Mouse (Mus musculus): ENCODE results near the gene Gm44805. TPM values are rescaled to one million over a fixed set of nuclear protein-coding genes. Genes with fewer than 3 reads are reported as not detected.
"Not testable (repeated sequence)": the region's sequence is repeated elsewhere in the genome, so short reads cannot be mapped to it uniquely, and the experiment has no call there.

Gm44805 gene
- polyA plus RNA-seq, 1 experiment from 2014 or later = 0.38 TPM

- Histone ChIP-seq H3K4me1 (ENCODE audit: control insufficient read depth, insufficient read depth, low read length) (peaks cover 35% of the 10 kb centered on the region), H3K9me3 (replicated peaks; ENCODE audit: control insufficient read depth, low read length) (no peaks in the 10 kb centered on the region), H3K4me2 (ENCODE audit: low read depth, low read length) (no peak overlapping the region), H3K4me3 (ENCODE audit: low read length) (no peak overlapping the region), H3K27me3 (ENCODE audit: control insufficient read depth, insufficient read depth, low read length) (no peaks in the 10 kb centered on the region), H3K9ac (ENCODE audit: low read length) (no peak overlapping the region), H3K36me3 (ENCODE audit: control insufficient read depth, insufficient read depth) (peaks cover 9% of the 10 kb centered on the region), H3K27ac (ENCODE audit: low read length) (peak overlapping the region; percentile 79)
- ATAC-seq (replicated peaks; ENCODE audit: extremely low read depth, insufficient read depth, low FRiP score) = no peak
- 63% methylated on average over 10 of the region's 10 CpGs for WGBS
Measured at GRCm38 (mm10) chr7:19694336-19695212, 13.4 kb upstream of the Gm44805 start.

- H3K27ac ChIP-seq (ENCODE audit: low read length) = peak overlapping the region; percentile 79
- peak; percentile 44 for ATAC-seq (replicated peaks; ENCODE audit: extremely low read depth, insufficient read depth, low FRiP score)
- H3K9ac ChIP-seq (ENCODE audit: low read length) = peak overlapping the region; percentile 45; the same call in 1 of the 2 replicates
- H3K9me3 ChIP-seq (replicated peaks; ENCODE audit: control insufficient read depth, low read length) = no peaks in the 10 kb centered on the region
- no peaks in the 10 kb centered on the region for H3K27me3 ChIP-seq (ENCODE audit: control insufficient read depth, insufficient read depth, low read length)
- peaks cover 9% of the 10 kb centered on the region for H3K36me3 ChIP-seq (ENCODE audit: control insufficient read depth, insufficient read depth)
- no peak overlapping the region for H3K4me2 ChIP-seq (ENCODE audit: low read depth, low read length)
- peaks cover 24% of the 10 kb centered on the region for H3K4me1 ChIP-seq (ENCODE audit: control insufficient read depth, insufficient read depth, low read length)
- 29% methylated on average over 10 of the region's 10 CpGs for WGBS
- no peak overlapping the region for H3K4me3 ChIP-seq (ENCODE audit: low read length)
Measured at GRCm38 (mm10) chr7:19693421-19693820, 12.2 kb upstream of the Gm44805 start.

- Histone ChIP-seq H3K4me3 (ENCODE audit: low read length) (no peak within 1 kb of the TSS), H3K4me1 (ENCODE audit: control insufficient read depth, insufficient read depth, low read length) (peaks cover 18% of the 10 kb centered on the region), H3K4me2 (ENCODE audit: low read depth, low read length) (no peak within 1 kb of the TSS), H3K9ac (ENCODE audit: low read length) (peak within 1 kb of the TSS; percentile 45; the same call in 1 of the 2 replicates), H3K36me3 (ENCODE audit: control insufficient read depth, insufficient read depth) (peaks cover 9% of the 10 kb centered on the region), H3K9me3 (replicated peaks; ENCODE audit: control insufficient read depth, low read length) (no peaks in the 10 kb centered on the region), H3K27ac (ENCODE audit: low read length) (peak within 1 kb of the TSS; percentile 58; the same call in 1 of the 2 replicates), H3K27me3 (ENCODE audit: control insufficient read depth, insufficient read depth, low read length) (no peaks in the 10 kb centered on the region)
- no peak for ATAC-seq (replicated peaks; ENCODE audit: extremely low read depth, insufficient read depth, low FRiP score)
- WGBS = 55% methylated on average over 28 of the region's 28 CpGs
Measured at GRCm38 (mm10) chr7:19691873-19692865, 10.9 kb upstream of the Gm44805 start, which contains the start of gene Apoc1. Apoc1 (minus strand) TSS chr7:19692660.

- peaks cover 18% of the 10 kb centered on the region for H3K4me1 ChIP-seq (ENCODE audit: control insufficient read depth, insufficient read depth, low read length)
- 62% methylated on average over 6 of the region's 6 CpGs for WGBS
- H3K27me3 ChIP-seq (ENCODE audit: control insufficient read depth, insufficient read depth, low read length) = no peaks in the 10 kb centered on the region
- no peaks in the 10 kb centered on the region for H3K9me3 ChIP-seq (replicated peaks; ENCODE audit: control insufficient read depth, low read length)
- H3K27ac ChIP-seq (ENCODE audit: low read length) = no peak overlapping the region; the same call in 1 of the 2 replicates
- no peak overlapping the region for H3K4me2 ChIP-seq (ENCODE audit: low read depth, low read length)
- no peak for ATAC-seq (replicated peaks; ENCODE audit: extremely low read depth, insufficient read depth, low FRiP score)
- H3K36me3 ChIP-seq (ENCODE audit: control insufficient read depth, insufficient read depth) = peaks cover 3% of the 10 kb centered on the region
- no peak overlapping the region for H3K9ac ChIP-seq (ENCODE audit: low read length)
- no peak overlapping the region for H3K4me3 ChIP-seq (ENCODE audit: low read length)
Measured at GRCm38 (mm10) chr7:19691434-19691833, 10.2 kb upstream of the Gm44805 start.

- no peak overlapping the region for H3K9ac ChIP-seq (ENCODE audit: low read length)
- 82% methylated on average over 4 of the region's 4 CpGs for WGBS
- no peaks in the 10 kb centered on the region for H3K9me3 ChIP-seq (replicated peaks; ENCODE audit: control insufficient read depth, low read length)
- H3K27ac ChIP-seq (ENCODE audit: low read length) = no peak overlapping the region
- no peaks in the 10 kb centered on the region for H3K36me3 ChIP-seq (ENCODE audit: control insufficient read depth, insufficient read depth)
- H3K4me1 ChIP-seq (ENCODE audit: control insufficient read depth, insufficient read depth, low read length) = peaks cover 18% of the 10 kb centered on the region
- H3K4me3 ChIP-seq (ENCODE audit: low read length) = no peak overlapping the region
- no peaks in the 10 kb centered on the region for H3K27me3 ChIP-seq (ENCODE audit: control insufficient read depth, insufficient read depth, low read length)
- H3K4me2 ChIP-seq (ENCODE audit: low read depth, low read length) = no peak overlapping the region
- no peak for ATAC-seq (replicated peaks; ENCODE audit: extremely low read depth, insufficient read depth, low FRiP score)
Measured at GRCm38 (mm10) chr7:19690845-19691244, 9.6 kb upstream of the Gm44805 start.

- H3K27ac ChIP-seq (ENCODE audit: low read length) = no peak overlapping the region
- peaks cover 10% of the 10 kb centered on the region for H3K4me1 ChIP-seq (ENCODE audit: control insufficient read depth, insufficient read depth, low read length)
- WGBS = 100% methylated on average over 2 of the region's 2 CpGs
- no peaks in the 10 kb centered on the region for H3K27me3 ChIP-seq (ENCODE audit: control insufficient read depth, insufficient read depth, low read length)
- no peak overlapping the region for H3K9ac ChIP-seq (ENCODE audit: low read length)
- H3K4me3 ChIP-seq (ENCODE audit: low read length) = no peak overlapping the region
- H3K9me3 ChIP-seq (replicated peaks; ENCODE audit: control insufficient read depth, low read length) = no peaks in the 10 kb centered on the region
- ATAC-seq (replicated peaks; ENCODE audit: extremely low read depth, insufficient read depth, low FRiP score) = no peak
- H3K4me2 ChIP-seq (ENCODE audit: low read depth, low read length) = no peak overlapping the region
- H3K36me3 ChIP-seq (ENCODE audit: control insufficient read depth, insufficient read depth) = no peaks in the 10 kb centered on the region
Measured at GRCm38 (mm10) chr7:19688611-19689010, 7.4 kb upstream of the Gm44805 start.

- H3K4me3 ChIP-seq (ENCODE audit: low read length) = no peak overlapping the region
- H3K4me1 ChIP-seq (ENCODE audit: control insufficient read depth, insufficient read depth, low read length) = peaks cover 5% of the 10 kb centered on the region
- no peaks in the 10 kb centered on the region for H3K36me3 ChIP-seq (ENCODE audit: control insufficient read depth, insufficient read depth)
- WGBS = 90% methylated on average over 10 of the region's 10 CpGs
- H3K9ac ChIP-seq (ENCODE audit: low read length) = no peak overlapping the region
- no peaks in the 10 kb centered on the region for H3K27me3 ChIP-seq (ENCODE audit: control insufficient read depth, insufficient read depth, low read length)
- H3K4me2 ChIP-seq (ENCODE audit: low read depth, low read length) = no peak overlapping the region
- H3K9me3 ChIP-seq (replicated peaks; ENCODE audit: control insufficient read depth, low read length) = no peaks in the 10 kb centered on the region
- no peak for ATAC-seq (replicated peaks; ENCODE audit: extremely low read depth, insufficient read depth, low FRiP score)
- H3K27ac ChIP-seq (ENCODE audit: low read length) = no peak overlapping the region
Measured at GRCm38 (mm10) chr7:19688101-19688500, 6.9 kb upstream of the Gm44805 start.

- ATAC-seq (replicated peaks; ENCODE audit: extremely low read depth, insufficient read depth, low FRiP score); H3K27ac ChIP-seq (ENCODE audit: low read length); H3K4me1 ChIP-seq (ENCODE audit: control insufficient read depth, insufficient read depth, low read length); H3K9me3 ChIP-seq (replicated peaks; ENCODE audit: control insufficient read depth, low read length); H3K36me3 ChIP-seq (ENCODE audit: control insufficient read depth, insufficient read depth); H3K27me3 ChIP-seq (ENCODE audit: control insufficient read depth, insufficient read depth, low read length); H3K9ac ChIP-seq (ENCODE audit: low read length); H3K4me3 ChIP-seq (ENCODE audit: low read length); H3K4me2 ChIP-seq (ENCODE audit: low read depth, low read length): not testable (repeated sequence)
- WGBS = 40% methylated on average over 8 of the region's 8 CpGs
Measured at GRCm38 (mm10) chr7:19686927-19687583, 5.8 kb upstream of the Gm44805 start.

Data from heart, embryonic 16.5 days (tissue).